Mouse (Mus musculus): ENCODE results near the gene 1110002E22Rik. TPM values are rescaled to one million over a fixed set of nuclear protein-coding genes. Genes with fewer than 3 reads are reported as not detected.

Gene 1110002E22Rik
- total and polyA plus RNA-seq, 3 experiments: 0.01 to 0.06 TPM; not detected in 1

- DNase-seq: no peak
Measured at GRCm38 (mm10) chr3:138106887-138107286, 42.0 kb downstream of the 1110002E22Rik start.

- no peak for DNase-seq
Measured at GRCm38 (mm10) chr3:138110910-138111782, 46.3 kb downstream of the 1110002E22Rik start.

- DNase-seq: peak; percentile 41
Measured at GRCm38 (mm10) chr3:138114106-138114505, 49.3 kb downstream of the 1110002E22Rik start.

- no peak for DNase-seq
Measured at GRCm38 (mm10) chr3:138116871-138117270, 52.0 kb downstream of the 1110002E22Rik start.

GRCm38 (mm10) chr3:138118392-138118791 lies 53.5 kb downstream of the 1110002E22Rik start:
- no peak for DNase-seq

- DNase-seq: no peak
Measured at GRCm38 (mm10) chr3:138118831-138119230, 54.0 kb downstream of the 1110002E22Rik start.

- DNase-seq: no peak
Measured at GRCm38 (mm10) chr3:138119444-138120105, 54.7 kb downstream of the 1110002E22Rik start.

- DNase-seq: no peak
Measured at GRCm38 (mm10) chr3:138121461-138121860, 56.6 kb downstream of the 1110002E22Rik start.

GRCm38 (mm10) chr3:138123842-138124241 lies 59.0 kb downstream of the 1110002E22Rik start:
- no peak for DNase-seq

- DNase-seq: no peak
Measured at GRCm38 (mm10) chr3:138129110-138129509, 64.3 kb downstream of the 1110002E22Rik start.

- DNase-seq: no peak
Measured at GRCm38 (mm10) chr3:138130692-138131091, 65.8 kb downstream of the 1110002E22Rik start.

Other genes starting within 250 kb of the 1110002E22Rik start
- 100 to 1,000 TPM; 128 to 131 TPM for gene H2afz, start 200.6 kb upstream of the 1110002E22Rik start, total RNA-seq (2021)
- 178 and 236 TPM in 2 replicates for gene H2afz, start 200.6 kb upstream of the 1110002E22Rik start, polyA plus RNA-seq (2012; rRNA removed)
- 10 to 100 TPM; 20.6 to 22.1 TPM for gene Dnajb14, start 197.4 kb upstream of the 1110002E22Rik start, total RNA-seq (2021)
- 2.9 and 3.3 TPM in 2 replicates for gene Dnajb14, start 197.4 kb upstream of the 1110002E22Rik start, polyA plus RNA-seq (2012; rRNA removed)
- gene Lamtor3, start 146.5 kb upstream of the 1110002E22Rik start, total RNA-seq (2021): 10 to 100 TPM; 69.4 to 69.9 TPM
- gene Lamtor3, start 146.5 kb upstream of the 1110002E22Rik start, polyA plus RNA-seq (2012; rRNA removed): 9.2 and 12.9 TPM in 2 replicates
- gene Dapp1, start 83.5 kb upstream of the 1110002E22Rik start, total RNA-seq (2021): 1 to 10 TPM; 3.8 to 4.7 TPM
- gene Dapp1, start 83.5 kb upstream of the 1110002E22Rik start, polyA plus RNA-seq (2012; rRNA removed): 1.8 and 2.6 TPM in 2 replicates
- not detected for gene Gm5105, start 2.3 kb downstream of the 1110002E22Rik start, total RNA-seq (2021)
- gene Gm5105, start 2.3 kb downstream of the 1110002E22Rik start, polyA plus RNA-seq (2012; rRNA removed): not detected in 2 replicates
- gene Trmt10a, start 78.4 kb downstream of the 1110002E22Rik start, total RNA-seq (2021): 10 to 100 TPM in 1 of 2 experiments, 1 to 10 TPM in 1; 9.8 to 11.0 TPM
- 0.69 and 1.4 TPM in 2 replicates for gene Trmt10a, start 78.4 kb downstream of the 1110002E22Rik start, polyA plus RNA-seq (2012; rRNA removed)
- gene Mttp, start 79.9 kb downstream of the 1110002E22Rik start, total RNA-seq (2021): 10 to 100 TPM in 1 of 2 experiments, 1 to 10 TPM in 1; 5.5 to 12.6 TPM
- gene Mttp, start 79.9 kb downstream of the 1110002E22Rik start, polyA plus RNA-seq (2012; rRNA removed): 0.51 and 0.68 TPM in 2 replicates
- gene 4930579F01Rik, start 128.8 kb downstream of the 1110002E22Rik start, total RNA-seq (2021): not detected
- gene 4930579F01Rik, start 128.8 kb downstream of the 1110002E22Rik start, polyA plus RNA-seq (2012; rRNA removed): not detected in 2 replicates
- 10 to 100 TPM in 1 of 2 experiments, 1 to 10 TPM in 1; 8.4 to 61.8 TPM for gene Adh7, start 152.7 kb downstream of the 1110002E22Rik start, total RNA-seq (2021)
- 3.9 and 4.4 TPM in 2 replicates for gene Adh7, start 152.7 kb downstream of the 1110002E22Rik start, polyA plus RNA-seq (2012; rRNA removed)
- 1,000 to 10,000 TPM; 1,828 to 8,328 TPM for gene Adh1, start 195.9 kb downstream of the 1110002E22Rik start, total RNA-seq (2021)
- 1,650 and 3,116 TPM in 2 replicates for gene Adh1, start 195.9 kb downstream of the 1110002E22Rik start, polyA plus RNA-seq (2012; rRNA removed)
- gene Adh6a, start 248.2 kb downstream of the 1110002E22Rik start, total RNA-seq (2021): not detected
- not detected in 2 replicates for gene Adh6a, start 248.2 kb downstream of the 1110002E22Rik start, polyA plus RNA-seq (2012; rRNA removed)

All from adrenal gland, adult 2 months (tissue).